Mouse (Mus musculus) cerebellum, adult 2 months (tissue): Measurements from ENCODE around the gene Ralb.

Experiments
- CTCF ChIP-seq: fragments of 200-500 bp; IDR thresholded peaks from 2 replicates; pipeline ENCODE4 v1.5.1; 2011; ENCODE audit warnings: low read depth, mild to moderate bottlenecking, control low read depth, low read length, moderate library complexity, borderline replicate concordance; ENCODE audit not compliant: insufficient read depth
- POLR2A ChIP-seq: fragments of 200-500 bp; IDR thresholded peaks from 2 replicates; pipeline ENCODE4 v1.6.1; 2011; ENCODE audit warnings: low read length, control low read depth, borderline replicate concordance; ENCODE audit not compliant: insufficient read depth

- TF ChIP-seq CTCF: no peak
- no peak for TF ChIP-seq POLR2A
Observed at GRCm38 (mm10) chr1:119501881-119502280, 2.7 kb downstream of the Ralb start.
